Mouse (Mus musculus) left cerebral cortex, adult 2 months (tissue): ENCODE measurements around the gene Scarb2. TPM values are rescaled to one million over a fixed set of nuclear protein-coding genes. Genes with fewer than 3 reads are reported as not detected.

Experiments
- DNase-seq, 2 experiments: peaks; one replicate each; pipeline ENCODE4 v3.0.0; 2021 to 2022; ENCODE audit warnings: low spot score in 2 of 2, mixed read lengths in 1 of 2; ENCODE audit errors: extremely low spot score in 1 of 2
- H3K27ac ChIP-seq: fragments of 200-600 bp; 2 replicates; pipeline ENCODE4 v1.8.1; 2022
- H3K4me3 ChIP-seq: fragments of 200-600 bp; 2 replicates; pipeline ENCODE4 v1.8.1; 2022
- CTCF ChIP-seq: fragments of 200-600 bp; IDR thresholded peaks from 2 replicates; pipeline ENCODE4 v1.8.1; 2022; ENCODE audit warnings: antibody characterized with exemption, mild to moderate bottlenecking, moderate library complexity
- intact Hi-C: fragments of 180-260 bp; cut with DNase I; formaldehyde crosslinking; loops from one replicate; pipeline ENCODE4 v1.15.1; 2025
- total RNA-seq, 2 experiments: library from RNA; stranded (reverse); gene quantifications; 2 replicates each; pipeline ENCODE4 v1.2.3; 2021

Gene Scarb2
- total RNA-seq, 2 experiments from 2014 or later: 82.6 to 91.9 TPM

- peak overlapping the region; percentile 99 for H3K27ac ChIP-seq
- intact Hi-C loops: loop anchor here (1.0 to 5.0 kb wide), 5 partner anchors 18 to 216 kb away; partner anchors contain the start of gene Stbd1
- TF ChIP-seq CTCF: peak; percentile 53
- DNase-seq: no peak
- H3K4me3 ChIP-seq: peak overlapping the region; percentile 85
Observed at GRCm38 (mm10) chr5:92506301-92506729, 318 bp downstream of the Scarb2 start.

GRCm38 (mm10) chr5:92505402-92505865 lies 1.2 kb downstream of the Scarb2 start:
- peak overlapping the region; percentile 99 for H3K27ac ChIP-seq
- DNase-seq: peak; percentile 97 to 98
- intact Hi-C loops: loop anchor here (1.0 to 5.0 kb wide), 5 partner anchors 17 to 217 kb away; partner anchors contain the start of gene Stbd1
- TF ChIP-seq CTCF: peak; percentile 84
- H3K4me3 ChIP-seq: peak overlapping the region; percentile 85

- intact Hi-C loops: loop anchor here (1.0 to 5.0 kb wide), 5 partner anchors 16 to 217 kb away; partner anchors contain the start of gene Stbd1
- Histone ChIP-seq H3K4me3 (peak overlapping the region; percentile 85), H3K27ac (peak overlapping the region; percentile 99)
- peak in 1 of 2 experiments; percentile 45 for DNase-seq
- TF ChIP-seq CTCF: no peak
Observed at GRCm38 (mm10) chr5:92504676-92505400, 1.8 kb downstream of the Scarb2 start.

GRCm38 (mm10) chr5:92503856-92504618 lies 2.6 kb downstream of the Scarb2 start:
- TF ChIP-seq CTCF: no peak
- Histone ChIP-seq H3K27ac (peak overlapping the region; percentile 99), H3K4me3 (peak overlapping the region; percentile 85)
- no peak for DNase-seq
- intact Hi-C loops: loop anchor here (2.0 kb wide), 1 partner anchor 15 kb away; no protein-coding TSS in a partner anchor

GRCm38 (mm10) chr5:92503356-92503847 lies 3.2 kb downstream of the Scarb2 start:
- TF ChIP-seq CTCF: no peak; the same call in none of the 2 replicates
- H3K27ac ChIP-seq: no peak overlapping the region
- H3K4me3 ChIP-seq: peak overlapping the region; percentile 23
- DNase-seq: no peak
- intact Hi-C loops: no loop called here

- H3K27ac ChIP-seq: no peak overlapping the region
- no peak for DNase-seq
Observed at GRCm38 (mm10) chr5:92499378-92499777, 7.3 kb downstream of the Scarb2 start.

GRCm38 (mm10) chr5:92498661-92499060 lies 8.0 kb downstream of the Scarb2 start:
- Histone ChIP-seq H3K27ac (no peak overlapping the region), H3K4me3 (no peak overlapping the region)
- intact Hi-C loops: no loop called here
- TF ChIP-seq CTCF: no peak
- DNase-seq: peak in 1 of 2 experiments; percentile 8

More at GRCm38 (mm10) chr5:92499378-92499777, 7.3 kb downstream of the Scarb2 start:
- intact Hi-C loops: no loop called here
- TF ChIP-seq CTCF: no peak
- H3K4me3 ChIP-seq: no peak overlapping the region

GRCm38 (mm10) chr5:92498225-92498624 lies 8.4 kb downstream of the Scarb2 start:
- intact Hi-C loops: no loop called here
- peak in 1 of 2 experiments; percentile 4 for DNase-seq
- TF ChIP-seq CTCF: no peak
- no peak overlapping the region for H3K27ac ChIP-seq
- H3K4me3 ChIP-seq: no peak overlapping the region

- Histone ChIP-seq H3K4me3 (no peak overlapping the region), H3K27ac (no peak overlapping the region)
- peak in 1 of 2 experiments; percentile 6 for DNase-seq
- TF ChIP-seq CTCF: no peak
- intact Hi-C loops: no loop called here
Observed at GRCm38 (mm10) chr5:92495771-92496409, 10.7 kb downstream of the Scarb2 start.

- intact Hi-C loops: no loop called here
- H3K4me3 ChIP-seq: no peak overlapping the region
- no peak; the same call in 1 of the 2 replicates for TF ChIP-seq CTCF
- DNase-seq: no peak
- H3K27ac ChIP-seq: no peak overlapping the region
Observed at GRCm38 (mm10) chr5:92495291-92495690, 11.3 kb downstream of the Scarb2 start.

GRCm38 (mm10) chr5:92493423-92493822 lies 13.2 kb downstream of the Scarb2 start:
- Histone ChIP-seq H3K27ac (peak overlapping the region; percentile 6; the same call in 1 of the 2 replicates), H3K4me3 (no peak overlapping the region)
- TF ChIP-seq CTCF: no peak
- intact Hi-C loops: no loop called here
- DNase-seq: no peak
